Mouse (Mus musculus) ES-Bruce4 (cell line): ENCODE results near the gene Arl2bp. TPM values are rescaled to one million over a fixed set of nuclear protein-coding genes. Genes with fewer than 3 reads are reported as not detected.

Experiments used
- H3K27ac ChIP-seq: 2 replicates; pipeline ENCODE4 v1.5.1; 2012; ENCODE audit warnings: low read length, inconsistent platforms; ENCODE audit not compliant: insufficient read depth
- H3K27me3 ChIP-seq: 2 replicates; pipeline ENCODE4 v1.6.1; 2012; ENCODE audit warnings: mild to moderate bottlenecking, low read length, inconsistent platforms; ENCODE audit not compliant: control insufficient read depth, poor library complexity, insufficient read depth, severe bottlenecking
- H3K36me3 ChIP-seq: 2 replicates; pipeline ENCODE4 v1.6.1; 2012; ENCODE audit warnings: inconsistent platforms, mild to moderate bottlenecking, low read length, moderate library complexity; ENCODE audit not compliant: control insufficient read depth, poor library complexity, insufficient read depth, severe bottlenecking
- H3K4me1 ChIP-seq: one replicate; pipeline ENCODE4 v1.8.1; 2011; ENCODE audit warnings: low read length; ENCODE audit not compliant: control insufficient read depth, insufficient read depth
- H3K4me3 ChIP-seq: 2 replicates; pipeline ENCODE4 v1.5.1; 2011; ENCODE audit warnings: low read depth, mild to moderate bottlenecking, low read length
- H3K9ac ChIP-seq: 2 replicates; pipeline ENCODE4 v1.6.1; 2012; ENCODE audit warnings: low read depth, mild to moderate bottlenecking, inconsistent platforms; ENCODE audit not compliant: poor library complexity, severe bottlenecking
- H3K9me3 ChIP-seq: replicated peaks from 2 replicates; pipeline ENCODE4 v1.6.1; 2012; ENCODE audit warnings: mild to moderate bottlenecking, low read length, inconsistent platforms; ENCODE audit not compliant: control insufficient read depth, poor library complexity, insufficient read depth, severe bottlenecking
- CTCF ChIP-seq: IDR thresholded peaks from one replicate; pipeline ENCODE4 v1.8.1; 2011; ENCODE audit warnings: low read depth, low read length
- EP300 ChIP-seq: IDR thresholded peaks from 2 replicates; pipeline ENCODE4 v1.6.1; 2011; ENCODE audit warnings: low read depth, low read length; ENCODE audit not compliant: insufficient read depth
- POLR2A ChIP-seq: IDR thresholded peaks from one replicate; pipeline ENCODE4 v1.8.1; 2011; ENCODE audit warnings: low read length; ENCODE audit not compliant: insufficient read depth
- polyA plus RNA-seq: library from polyadenylated mRNA; stranded (reverse); fragments of >200 nt; gene quantifications from 2 replicates; pipeline ENCODE4 v1.2.4, GENCODE M21; 2011; ENCODE audit warnings: low read depth; ENCODE audit not compliant: missing spikeins, insufficient read depth, insufficient read length

Arl2bp gene
- polyA plus RNA-seq, 1 experiment = 45.3 TPM

GRCm38 (mm10) chr8:94697956-94698355 is 31.6 kb downstream of the Arl2bp start:
- no peaks in the 10 kb centered on the region for H3K4me1 ChIP-seq
- H3K9ac ChIP-seq = no peak overlapping the region
- H3K27ac ChIP-seq = no peak overlapping the region
- no peaks in the 10 kb centered on the region for H3K9me3 ChIP-seq
- no peak for TF ChIP-seq POLR2A
- TF ChIP-seq CTCF = no peak
- no peak for TF ChIP-seq EP300
- peaks cover 10% of the 10 kb centered on the region for H3K27me3 ChIP-seq
- no peak overlapping the region for H3K4me3 ChIP-seq
- H3K36me3 ChIP-seq = no peaks in the 10 kb centered on the region

GRCm38 (mm10) chr8:94699366-94699765 is 33.0 kb downstream of the Arl2bp start:
- Histone ChIP-seq H3K27me3 (peaks cover 4% of the 10 kb centered on the region), H3K36me3 (no peaks in the 10 kb centered on the region), H3K9ac (no peak overlapping the region), H3K4me1 (no peaks in the 10 kb centered on the region), H3K4me3 (no peak overlapping the region), H3K9me3 (no peaks in the 10 kb centered on the region), H3K27ac (no peak overlapping the region)
- TF ChIP-seq EP300 (no peak), CTCF (no peak), POLR2A (no peak)

GRCm38 (mm10) chr8:94700421-94700935 is 34.1 kb downstream of the Arl2bp start:
- TF ChIP-seq POLR2A (no peak), EP300 (no peak), CTCF (no peak)
- Histone ChIP-seq H3K27me3 (peaks cover 2% of the 10 kb centered on the region; the same call in 1 of the 2 replicates), H3K4me3 (no peak overlapping the region), H3K9ac (no peak overlapping the region), H3K4me1 (no peaks in the 10 kb centered on the region), H3K36me3 (no peaks in the 10 kb centered on the region), H3K9me3 (no peaks in the 10 kb centered on the region), H3K27ac (no peak overlapping the region)

- H3K27me3 ChIP-seq = no peaks in the 10 kb centered on the region
- H3K36me3 ChIP-seq = no peaks in the 10 kb centered on the region
- TF ChIP-seq EP300 (no peak), CTCF (no peak), POLR2A (no peak)
- H3K4me1 ChIP-seq = peaks cover 3% of the 10 kb centered on the region
- no peaks in the 10 kb centered on the region for H3K9me3 ChIP-seq
- no peak overlapping the region for H3K9ac ChIP-seq
- H3K27ac ChIP-seq = no peak overlapping the region
- no peak overlapping the region for H3K4me3 ChIP-seq
Observed at GRCm38 (mm10) chr8:94702156-94702555, 35.8 kb downstream of the Arl2bp start.

DNA sequence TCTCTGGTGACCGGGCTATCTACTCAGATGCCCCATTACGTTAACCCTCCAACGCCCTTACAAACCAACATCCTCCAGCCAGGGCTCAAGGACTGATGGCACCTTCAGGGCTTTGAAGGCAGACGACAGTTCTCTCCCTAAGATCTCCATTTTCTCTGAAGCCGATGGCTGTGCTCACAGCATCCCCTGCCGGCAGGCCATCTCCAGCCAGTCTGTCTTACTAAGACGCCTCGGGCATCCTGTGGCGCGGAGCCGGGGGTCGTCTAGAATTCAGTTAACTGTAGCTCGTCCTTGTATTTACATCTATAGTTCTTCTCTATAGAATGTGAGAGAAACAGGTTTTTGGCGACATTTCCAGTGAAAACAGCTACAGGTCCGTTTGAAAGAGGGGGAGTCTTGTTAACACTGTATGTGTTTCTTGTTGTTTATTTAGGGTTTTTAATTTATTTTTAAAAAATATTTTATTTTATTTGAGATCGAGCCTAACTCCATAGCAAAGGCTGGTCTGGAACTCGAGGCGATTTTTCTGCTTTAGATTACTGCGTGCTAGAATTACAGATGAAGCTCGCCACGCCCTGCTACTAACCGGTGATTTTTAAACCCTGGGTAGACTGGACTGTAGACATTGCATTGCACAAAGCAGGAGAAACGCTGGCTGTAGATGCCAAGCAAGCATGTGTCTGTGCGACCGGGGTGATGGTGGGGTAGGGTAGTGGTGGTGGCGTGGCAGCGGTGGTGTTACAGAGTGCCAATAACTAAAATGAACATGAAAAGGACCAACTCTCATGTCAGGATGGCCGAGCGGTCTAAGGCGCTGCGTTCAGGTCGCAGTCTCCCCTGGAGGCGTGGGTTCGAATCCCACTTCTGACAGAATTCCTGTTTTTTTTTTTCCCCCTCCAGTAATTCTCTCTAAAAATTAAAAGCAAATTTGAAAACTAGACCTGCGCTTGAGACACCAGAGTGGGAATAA is 36.7 kb downstream of the Arl2bp start:
- TF ChIP-seq CTCF = peak; percentile 86
- TF ChIP-seq POLR2A = no peak
- 0 out of 2 replicates have a peak, but pooled peaks have one; percentile 32 for TF ChIP-seq EP300
- no peaks in the 10 kb centered on the region for H3K27me3 ChIP-seq
- H3K36me3 ChIP-seq = no peaks in the 10 kb centered on the region
- H3K4me1 ChIP-seq = peaks cover 3% of the 10 kb centered on the region
- H3K27ac ChIP-seq = no peak overlapping the region
- no peaks in the 10 kb centered on the region for H3K9me3 ChIP-seq
- H3K9ac ChIP-seq = peak overlapping the region; percentile 53
- H3K4me3 ChIP-seq = peak overlapping the region; percentile 88
